Mouse (Mus musculus) urinary bladder, postnatal 36 days (tissue): ENCODE results near the gene Spats1.
A peak's percentile ranks its signal among the peaks of the same experiment; 100 is the strongest.
"Not testable (repeated sequence)": the region's sequence is repeated elsewhere in the genome, so short reads cannot be mapped to it uniquely, and the experiment has no call there.

ENCODE experiments used
- DNase-seq, 2 experiments: peaks; one replicate each; pipeline ENCODE4 v3.0.0; 2022; ENCODE audit warnings: low spot score in 2 of 2, mixed read lengths in 1 of 2

Spats1 gene

GRCm38 (mm10) chr17:45490532-45491154 is 15.4 kb upstream of the Spats1 start:
- no peak for DNase-seq

- no peak for DNase-seq
These were observed 14.5 kb upstream of the Spats1 start for GRCm38 (mm10) chr17:45489736-45490135.

- DNase-seq: no peak
These were observed 13.4 kb upstream of the Spats1 start for GRCm38 (mm10) chr17:45488321-45489254.

GRCm38 (mm10) chr17:45487216-45487615 is 12.0 kb upstream of the Spats1 start:
- no peak for DNase-seq

- DNase-seq: no peak
These were observed 10.4 kb upstream of the Spats1 start for GRCm38 (mm10) chr17:45485581-45485980.

GRCm38 (mm10) chr17:45480429-45480828 is 5.2 kb upstream of the Spats1 start:
- DNase-seq: no peak

- peak; percentile 64 to 71 for DNase-seq
These were observed 3.1 kb upstream of the Spats1 start for GRCm38 (mm10) chr17:45478234-45478825.

GRCm38 (mm10) chr17:45474146-45474545 is 1.1 kb downstream of the Spats1 start:
- no peak for DNase-seq

GRCm38 (mm10) chr17:45473667-45474066 is 1.5 kb downstream of the Spats1 start:
- DNase-seq: no peak

- no peak for DNase-seq
These were observed 4.5 kb downstream of the Spats1 start for GRCm38 (mm10) chr17:45470726-45471125.

- DNase-seq: no peak
These were observed 6.9 kb downstream of the Spats1 start for GRCm38 (mm10) chr17:45468302-45468701.

- no peak for DNase-seq
These were observed 8.5 kb downstream of the Spats1 start for GRCm38 (mm10) chr17:45466701-45467100.

- DNase-seq: no peak
These were observed 11.0 kb downstream of the Spats1 start for GRCm38 (mm10) chr17:45464255-45464654.

GRCm38 (mm10) chr17:45462506-45462905 is 12.7 kb downstream of the Spats1 start:
- DNase-seq: no peak

GRCm38 (mm10) chr17:45459062-45459461 is 16.2 kb downstream of the Spats1 start:
- no peak for DNase-seq

GRCm38 (mm10) chr17:45458516-45458915 is 16.7 kb downstream of the Spats1 start:
- DNase-seq: no peak

- DNase-seq: no peak
These were observed 17.7 kb downstream of the Spats1 start for GRCm38 (mm10) chr17:45457487-45457886.

GRCm38 (mm10) chr17:45456260-45457152 is 18.7 kb downstream of the Spats1 start:
- no peak for DNase-seq

- DNase-seq: not testable (repeated sequence)
These were observed 19.4 kb downstream of the Spats1 start for GRCm38 (mm10) chr17:45455783-45456182.

- DNase-seq: no peak
These were observed 20.4 kb downstream of the Spats1 start for GRCm38 (mm10) chr17:45454794-45455193.

GRCm38 (mm10) chr17:45452271-45452670 is 22.9 kb downstream of the Spats1 start:
- no peak for DNase-seq

GRCm38 (mm10) chr17:45450153-45450552 is 25.1 kb downstream of the Spats1 start:
- DNase-seq: no peak
